Mouse (Mus musculus) olfactory bulb, adult 2 months (tissue): ENCODE measurements around the gene Olfr718-ps1.

ENCODE experiments used
- CTCF ChIP-seq: fragments of 200-500 bp; IDR thresholded peaks from 2 replicates; pipeline ENCODE4 v1.5.1; 2012; ENCODE audit warnings: low read depth, mild to moderate bottlenecking, low read length, moderate library complexity; ENCODE audit not compliant: insufficient read depth
- POLR2A ChIP-seq: fragments of 200-500 bp; IDR thresholded peaks from 2 replicates; pipeline ENCODE4 v1.6.1; 2012; ENCODE audit warnings: mild to moderate bottlenecking, low read depth, low read length, moderate library complexity; ENCODE audit not compliant: insufficient read depth

DNA sequence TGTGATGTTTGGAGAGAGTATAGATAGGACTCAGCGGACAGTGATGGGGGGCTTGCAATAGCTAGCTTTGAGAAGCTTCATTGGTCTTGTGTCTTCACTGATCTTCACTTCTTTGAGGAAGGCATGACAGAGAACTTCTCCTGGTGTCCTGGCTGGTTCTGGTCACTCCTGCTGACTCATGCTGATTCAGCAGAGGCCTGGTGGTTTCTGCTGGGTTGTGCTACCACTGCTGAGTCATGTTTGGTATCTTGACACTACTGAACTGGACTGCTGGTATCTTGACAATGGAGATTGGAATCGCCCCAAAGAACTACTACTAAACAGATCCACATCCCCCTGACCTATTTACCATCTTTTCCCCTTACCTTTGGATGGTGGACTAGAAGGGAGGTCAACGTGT, 8.2 kb upstream of the Olfr718-ps1 start:
- TF ChIP-seq CTCF (no peak), POLR2A (no peak)
